ENCODE assay signal across 10 mouse cellular contexts in genomic region chr11:116764346-116764745, GRCm38 (mm10).
"Had no signal": no experiment of that assay in that cellular context is flagged by ENCODE, and none has a peak within 500 bp of the region (broad histone marks: within the 10 kb centered on the region; RNA-seq: fewer than 3 reads in every experiment).

No protein-coding gene starts in this region.

- DNase-seq: lung, adult 18-20 months; lung, embryonic 14.5 days; lung, postnatal 10 days; lung, postnatal 4 days; midbrain, embryonic 14.5 days; retina, postnatal 1 day; right cerebral cortex, adult 18-20 months; right cerebral cortex, postnatal 14 days; thymus, adult 2 months; thymus, postnatal 25 days had no signal
